Mouse (Mus musculus) hindbrain, embryonic 14.5 days (tissue): ENCODE data around the gene 1700020D05Rik. TPM values are rescaled to one million over a fixed set of nuclear protein-coding genes. Genes with fewer than 3 reads are reported as not detected.

Experiments used
- ATAC-seq: fragments of 200-750 bp; cut with Nextera tagmentation; 2 replicates; pipeline ENCODE4 v1.8.0; 2017; ENCODE audit warnings: moderate number of reproducible peaks, mild to moderate bottlenecking, moderate TSS enrichment, moderate library complexity; ENCODE audit not compliant: low FRiP score
- DNase-seq: peaks from one replicate; pipeline ENCODE4 v3.0.0-alpha.2; 2015; ENCODE audit warnings: low spot score
- H3K27ac ChIP-seq: fragments of 300-500 bp; sonication (generic); 2 replicates; pipeline ENCODE4 v1.5.1; 2014; ENCODE audit warnings: mild to moderate bottlenecking, moderate library complexity
- H3K27me3 ChIP-seq: fragments of 300-500 bp; sonication (generic); 2 replicates; pipeline ENCODE4 v1.6.1; 2014; ENCODE audit warnings: mild to moderate bottlenecking, low read length, mixed read lengths; ENCODE audit not compliant: control insufficient read depth, insufficient read depth
- H3K36me3 ChIP-seq: fragments of 300-500 bp; sonication (generic); replicated peaks from 2 replicates; pipeline ENCODE4 v1.6.1; 2014; ENCODE audit not compliant: control insufficient read depth, insufficient read depth
- H3K4me1 ChIP-seq: fragments of 300-500 bp; sonication (generic); replicated peaks from 2 replicates; pipeline ENCODE4 v1.6.1; 2014; ENCODE audit warnings: antibody characterized with exemption, low read length, mixed read lengths; ENCODE audit not compliant: control insufficient read depth, insufficient read depth
- H3K4me2 ChIP-seq: fragments of 300-500 bp; sonication (generic); replicated peaks from 2 replicates; pipeline ENCODE4 v1.6.1; 2014; ENCODE audit warnings: mild to moderate bottlenecking, moderate library complexity
- H3K4me3 ChIP-seq: fragments of 300-500 bp; sonication (generic); replicated peaks from 2 replicates; pipeline ENCODE4 v1.5.1; 2014; ENCODE audit warnings: mild to moderate bottlenecking, low read length
- H3K9ac ChIP-seq: fragments of 300-500 bp; sonication (generic); 2 replicates; pipeline ENCODE4 v1.6.1; 2014
- H3K9me3 ChIP-seq: fragments of 300-500 bp; sonication (generic); 2 replicates; pipeline ENCODE4 v1.6.1; 2016; ENCODE audit warnings: low read length; ENCODE audit not compliant: control insufficient read depth
- WGBS: fragments of 180-500 bp; shearing (Covaris S2); extraction: QIAGEN DNeasy Blood & Tissue Kit; methylation state at CpG from one replicate; pipeline ENCODE4 v1.1.7; 2014; 5-methylcytosine and 5-hydroxymethylcytosine counted together
- polyA plus RNA-seq: library from polyadenylated mRNA; unstranded; fragments of >200 nt; fragmentation: Nextera tagmentation; extraction: Ambion mirVana; gene quantifications from 2 replicates; pipeline ENCODE4 v1.2.1, GENCODE M21; 2014

The 1700020D05Rik gene
- polyA plus RNA-seq, 1 experiment from 2014 or later, result 0.58 TPM

DNA sequence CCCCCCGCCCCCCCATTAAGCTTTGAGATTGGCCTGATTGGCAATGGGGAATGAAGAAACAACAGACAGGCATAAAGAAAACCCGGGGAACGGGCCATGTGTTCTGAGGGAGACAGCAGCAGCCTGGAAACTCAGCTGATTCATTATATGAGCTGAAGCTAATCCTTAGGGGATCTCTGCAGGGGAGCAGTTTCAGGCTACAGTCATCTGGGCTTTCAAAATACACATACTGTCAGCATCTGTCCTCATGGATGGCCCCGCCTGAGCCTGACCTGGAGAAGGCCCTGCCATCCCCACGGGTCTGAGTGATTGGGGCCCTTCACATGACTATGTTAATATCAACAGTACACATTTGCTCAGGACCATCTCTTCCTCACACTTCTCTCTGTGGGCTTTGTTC is 31.7 kb downstream of the 1700020D05Rik start:
- Histone ChIP-seq H3K9ac (no peak overlapping the region), H3K27ac (no peak overlapping the region), H3K9me3 (no peaks in the 10 kb centered on the region), H3K4me2 (no peak overlapping the region), H3K36me3 (peaks cover 14% of the 10 kb centered on the region), H3K27me3 (no peaks in the 10 kb centered on the region), H3K4me3 (no peak overlapping the region), H3K4me1 (peaks cover 23% of the 10 kb centered on the region)
- WGBS, result 48% methylated on average over 5 of the region's 5 CpGs
- ATAC-seq, result no peak
- no peak for DNase-seq

- no peak within 1 kb of the TSS for H3K9ac ChIP-seq
- no peak within 1 kb of the TSS for H3K4me3 ChIP-seq
- H3K4me2 ChIP-seq, result no peak within 1 kb of the TSS
- no peak for DNase-seq
- peaks cover 43% of the 10 kb centered on the region for H3K36me3 ChIP-seq
- H3K27me3 ChIP-seq, result no peaks in the 10 kb centered on the region
- no peaks in the 10 kb centered on the region for H3K9me3 ChIP-seq
- WGBS, result 60% methylated on average over 5 of the region's 5 CpGs
- no peak for ATAC-seq
- no peak within 1 kb of the TSS for H3K27ac ChIP-seq
- peaks cover 8% of the 10 kb centered on the region; the same call in 1 of the 2 replicates for H3K4me1 ChIP-seq
These were observed 35.2 kb downstream of the 1700020D05Rik start, which contains the start of gene Ctsw for GRCm38 (mm10) chr19:5468374-5468773. Gene Ctsw, minus strand, starts transcription at chr19:5468507.

DNA sequence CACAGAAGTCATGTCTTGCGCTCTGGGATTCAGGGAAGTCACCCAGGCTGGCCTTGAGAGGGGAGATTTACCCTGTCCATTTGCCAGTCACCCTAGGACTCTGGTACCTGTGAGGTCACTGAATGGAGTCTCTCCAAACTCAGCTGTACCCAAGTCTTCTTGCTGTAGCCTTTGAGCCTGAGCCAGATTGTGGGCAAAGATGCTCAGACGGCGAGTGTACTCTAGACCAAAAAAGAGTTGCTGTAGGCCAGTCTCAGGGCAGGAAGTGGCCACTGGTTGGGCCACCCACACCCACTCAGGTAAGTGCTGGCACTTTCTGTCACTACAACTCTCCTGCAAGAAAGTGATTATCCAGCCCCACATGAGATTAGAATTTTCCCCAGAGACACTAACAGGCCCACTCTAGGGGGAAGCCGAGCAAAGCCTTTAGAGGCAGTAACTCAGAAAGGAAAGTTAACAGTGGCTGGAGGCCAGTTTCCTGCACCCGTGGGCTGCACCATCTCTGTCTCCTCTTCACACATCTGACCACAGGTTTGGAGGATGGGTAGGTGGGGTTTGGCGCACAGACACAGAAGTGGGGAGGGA is 36.6 kb downstream of the 1700020D05Rik start:
- H3K27ac ChIP-seq, result no peak overlapping the region
- H3K4me1 ChIP-seq, result peaks cover 8% of the 10 kb centered on the region; the same call in 1 of the 2 replicates
- DNase-seq, result no peak
- H3K4me3 ChIP-seq, result no peak overlapping the region
- no peak for ATAC-seq
- no peaks in the 10 kb centered on the region for H3K27me3 ChIP-seq
- peaks cover 56% of the 10 kb centered on the region for H3K36me3 ChIP-seq
- no peaks in the 10 kb centered on the region for H3K9me3 ChIP-seq
- H3K9ac ChIP-seq, result no peak overlapping the region
- H3K4me2 ChIP-seq, result no peak overlapping the region
- WGBS, result 96% methylated on average over 6 of the region's 6 CpGs

DNA sequence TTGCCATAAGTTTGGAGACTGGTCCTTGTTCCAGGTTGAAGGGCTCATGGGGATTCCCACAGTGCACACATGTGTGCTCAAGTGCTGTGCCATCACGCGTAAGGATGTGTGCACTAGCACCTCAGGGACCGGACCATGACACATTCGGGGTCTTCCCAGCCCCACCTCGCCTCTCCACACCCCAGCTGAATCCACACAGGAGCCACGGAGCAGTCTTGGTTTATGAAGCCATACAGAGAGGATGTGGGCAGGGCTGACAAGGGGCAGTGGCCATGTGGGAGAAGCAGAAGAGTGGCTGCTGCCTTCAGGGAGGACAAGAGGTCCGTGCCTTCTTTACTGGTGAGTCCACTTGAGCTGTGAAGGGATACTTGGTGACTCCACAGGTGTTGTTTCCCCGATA is 38.5 kb downstream of the 1700020D05Rik start:
- peaks cover 19% of the 10 kb centered on the region for H3K4me1 ChIP-seq
- no peak overlapping the region for H3K4me2 ChIP-seq
- no peak for ATAC-seq
- no peak overlapping the region for H3K27ac ChIP-seq
- H3K36me3 ChIP-seq, result peaks cover 60% of the 10 kb centered on the region
- H3K27me3 ChIP-seq, result no peaks in the 10 kb centered on the region
- H3K4me3 ChIP-seq, result no peak overlapping the region
- no peaks in the 10 kb centered on the region for H3K9me3 ChIP-seq
- H3K9ac ChIP-seq, result no peak overlapping the region
- WGBS, result 94% methylated on average over 8 of the region's 8 CpGs
- DNase-seq, result no peak

DNA sequence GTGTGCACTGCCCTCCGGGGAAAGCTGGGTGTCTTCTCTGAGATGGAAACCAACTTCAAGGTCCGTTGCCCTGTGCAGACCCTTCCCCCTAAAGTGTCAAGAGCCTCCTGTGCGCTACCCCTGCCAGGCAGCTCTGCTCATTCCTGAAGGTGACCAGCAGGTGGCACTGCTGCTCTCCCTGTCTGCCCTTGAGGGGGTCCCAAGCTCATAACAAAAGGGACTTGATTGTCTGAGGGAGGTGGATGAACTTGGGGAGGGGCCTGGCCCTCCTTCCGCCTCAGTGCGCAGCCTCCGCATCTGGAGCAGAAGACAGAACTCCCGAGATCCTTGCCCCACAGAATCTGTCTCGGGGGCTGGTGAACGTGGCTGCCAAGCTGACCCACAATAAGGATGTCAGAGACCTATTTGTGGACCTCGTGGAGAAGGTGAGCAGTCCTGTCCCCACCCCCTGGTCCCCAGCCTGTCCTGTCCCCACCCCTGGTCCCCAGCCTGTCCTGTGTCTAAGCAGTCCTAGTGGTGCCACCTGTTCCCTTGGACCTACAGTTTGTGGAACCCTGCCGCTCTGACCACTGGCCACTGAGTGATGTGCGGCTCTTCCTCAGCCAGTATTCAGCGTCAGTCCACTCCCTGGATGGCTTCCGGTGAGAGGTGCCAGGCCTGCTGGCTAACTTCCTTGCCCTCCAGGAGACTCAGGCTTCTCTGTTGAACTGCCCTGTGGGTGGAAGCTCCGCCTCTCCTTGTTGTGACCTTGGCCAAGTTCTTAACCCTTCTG is 39.6 kb downstream of the 1700020D05Rik start:
- peak overlapping the region; percentile 56 for H3K9ac ChIP-seq

DNA sequence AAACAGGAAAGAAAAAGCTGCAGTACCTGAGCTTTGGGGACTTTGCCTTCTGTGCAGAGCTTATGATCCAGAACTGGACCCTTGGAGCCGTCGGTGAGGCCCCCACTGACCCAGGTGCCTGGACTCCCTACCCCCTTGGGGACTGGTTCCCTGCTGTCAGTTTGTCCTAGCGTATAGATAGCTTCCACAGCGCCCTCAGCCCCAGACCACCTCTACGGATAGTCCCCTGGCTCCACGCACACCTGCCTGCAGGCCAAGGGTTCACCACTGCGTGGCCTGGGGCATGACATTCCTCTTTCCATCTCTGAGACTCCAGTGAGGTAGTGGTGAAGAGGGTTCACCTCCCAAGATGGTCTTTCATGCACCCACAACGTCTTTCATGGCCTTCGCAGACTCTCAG is 40.4 kb downstream of the 1700020D05Rik start:
- Histone ChIP-seq H3K9me3 (no peaks in the 10 kb centered on the region), H3K4me3 (no peak overlapping the region), H3K4me2 (no peak overlapping the region), H3K36me3 (peaks cover 60% of the 10 kb centered on the region), H3K9ac (no peak overlapping the region), H3K27ac (no peak overlapping the region), H3K27me3 (no peaks in the 10 kb centered on the region), H3K4me1 (peaks cover 24% of the 10 kb centered on the region)
- DNase-seq, result no peak
- 90% methylated on average over 9 of the region's 9 CpGs for whole genome bisulfite sequencing
- ATAC-seq, result no peak

More for the DNA sequence above, 39.6 kb downstream of the 1700020D05Rik start:
- H3K9me3 ChIP-seq, result no peaks in the 10 kb centered on the region
- H3K4me2 ChIP-seq, result peak overlapping the region; percentile 48
- peaks cover 24% of the 10 kb centered on the region for H3K4me1 ChIP-seq
- H3K27me3 ChIP-seq, result no peaks in the 10 kb centered on the region
- H3K36me3 ChIP-seq, result peaks cover 60% of the 10 kb centered on the region
- peak overlapping the region; percentile 22 for H3K4me3 ChIP-seq
- DNase-seq, result peak; percentile 78
- 40% methylated on average over 15 of the region's 15 CpGs for WGBS
- H3K27ac ChIP-seq, result peak overlapping the region; percentile 59
- peak; percentile 32; the same call in 1 of the 2 replicates for ATAC-seq

DNA sequence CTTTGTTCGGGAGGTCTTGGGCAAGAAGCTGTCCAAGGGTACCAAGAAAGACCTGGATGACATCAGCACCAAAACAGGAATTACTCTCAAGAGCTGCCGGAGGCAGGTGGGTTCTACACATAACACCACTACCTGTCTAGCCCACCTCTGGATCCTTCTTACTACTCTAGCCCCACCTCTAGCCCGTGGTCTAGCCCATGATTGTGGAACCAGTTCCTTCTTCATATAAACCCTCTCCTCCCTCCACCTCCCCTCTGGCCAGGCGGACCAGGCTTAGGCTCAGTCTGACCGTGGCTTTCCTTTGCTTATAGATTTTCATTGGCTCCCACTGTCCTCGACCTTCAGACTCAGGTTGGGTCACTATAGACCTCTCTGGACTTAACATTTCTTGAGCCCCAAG is 42.2 kb downstream of the 1700020D05Rik start:
- no peak overlapping the region; the same call in 1 of the 2 replicates for H3K27ac ChIP-seq
- peaks cover 42% of the 10 kb centered on the region for H3K36me3 ChIP-seq
- no peaks in the 10 kb centered on the region for H3K27me3 ChIP-seq
- no peak for DNase-seq
- peaks cover 32% of the 10 kb centered on the region for H3K4me1 ChIP-seq
- H3K9ac ChIP-seq, result peak overlapping the region; percentile 82
- WGBS, result 86% methylated on average over 6 of the region's 6 CpGs
- H3K9me3 ChIP-seq, result no peaks in the 10 kb centered on the region
- H3K4me3 ChIP-seq, result peak overlapping the region; percentile 69
- ATAC-seq, result no peak
- H3K4me2 ChIP-seq, result peak overlapping the region; percentile 95

GRCm38 (mm10) chr19:5460465-5460911 is 43.1 kb downstream of the 1700020D05Rik start, which contains the start of gene Fibp:
Gene Fibp, plus strand, starts transcription at chr19:5460615.
- H3K9me3 ChIP-seq, result no peaks in the 10 kb centered on the region
- H3K4me1 ChIP-seq, result peaks cover 41% of the 10 kb centered on the region
- peak within 1 kb of the TSS; percentile 82 for H3K9ac ChIP-seq
- H3K4me3 ChIP-seq, result peak within 1 kb of the TSS; percentile 69
- peak within 1 kb of the TSS; percentile 73 for H3K27ac ChIP-seq
- no peaks in the 10 kb centered on the region for H3K27me3 ChIP-seq
- H3K36me3 ChIP-seq, result peaks cover 34% of the 10 kb centered on the region
- peak within 1 kb of the TSS; percentile 95 for H3K4me2 ChIP-seq
- WGBS, result under 1% methylated on average over 32 of the region's 32 CpGs
- ATAC-seq (peak; percentile 75), DNase-seq (peak; percentile 96)

DNA sequence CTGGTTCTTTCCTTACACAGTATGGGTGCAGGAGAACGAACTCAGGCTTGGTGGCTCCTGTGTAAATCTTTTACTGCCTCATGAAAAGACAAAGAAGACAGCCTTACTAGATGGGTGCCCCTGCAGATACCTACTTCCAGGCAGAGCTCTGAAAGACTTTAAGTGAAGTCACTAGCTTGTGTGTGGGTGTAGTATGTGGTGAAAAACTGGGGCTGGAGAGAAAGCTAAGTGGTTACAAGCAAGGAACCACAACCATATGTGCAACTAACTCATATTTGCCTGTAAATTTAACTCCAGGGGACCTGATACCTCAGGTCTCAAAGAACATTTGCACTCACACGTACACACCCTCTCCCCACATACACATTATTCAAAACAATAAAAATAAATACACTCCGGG is 43.7 kb downstream of the 1700020D05Rik start:
- Histone ChIP-seq H3K27me3 (no peaks in the 10 kb centered on the region), H3K9ac (peak overlapping the region; percentile 82), H3K4me1 (peaks cover 47% of the 10 kb centered on the region), H3K4me3 (peak overlapping the region; percentile 69), H3K9me3 (no peaks in the 10 kb centered on the region), H3K4me2 (peak overlapping the region; percentile 95), H3K27ac (peak overlapping the region; percentile 73), H3K36me3 (peaks cover 28% of the 10 kb centered on the region)
- ATAC-seq (no peak), DNase-seq (no peak)
- 26% methylated on average over 3 of the region's 3 CpGs for WGBS
